9 mouse cellular contexts compared by ENCODE assay signal in genomic region chr13:26283397-26284072, GRCm38 (mm10).
A peak's percentile ranks its signal among the peaks of the same experiment; 100 is the strongest.
DNase-seq lines count a peak whose midpoint lies in the region; ATAC-seq and TF ChIP-seq lines count a peak whose summit lies in the region.
"Had no signal": no experiment of that assay in that cellular context is flagged by ENCODE, and none has a peak within 500 bp of the region (broad histone marks: within the 10 kb centered on the region; RNA-seq: fewer than 3 reads in every experiment).

No protein-coding gene starts in this region.

- 0 out of 2 replicates have a peak, but pooled peaks cover 4% of the 10 kb centered on the region for H3K4me1 ChIP-seq in hindbrain, embryonic 12.5 days
- H3K4me1 ChIP-seq in limb, embryonic 14.5 days (ENCODE audit: control insufficient read depth, insufficient read depth, low read length): peaks cover 12% of the 10 kb centered on the region; the same call in 1 of the 2 replicates

- WGBS in hindbrain, embryonic 12.5 days: 74% methylated on average over 6 of the region's 6 CpGs
- 34% methylated on average over 6 of the region's 6 CpGs for WGBS in limb, embryonic 14.5 days

- TF ChIP-seq POLR2A in limb, embryonic 14.5 days (IDR thresholded peaks at IDR 0.05; ENCODE audit: borderline replicate concordance, extremely low read depth, insufficient read depth, insufficient read length): no peak

- no peaks in the 10 kb centered on the region for H3K9me3 ChIP-seq in hindbrain, embryonic 12.5 days (replicated peaks)
- no peaks in the 10 kb centered on the region for H3K9me3 ChIP-seq in limb, embryonic 14.5 days (ENCODE audit: control insufficient read depth, low read length)

- H3K27ac ChIP-seq in hindbrain, embryonic 12.5 days: 0 out of 2 replicates have a peak overlapping the region, but pooled peaks have one; percentile 23
- peak overlapping the region; percentile 61 for H3K27ac ChIP-seq in limb, embryonic 14.5 days (replicated peaks; ENCODE audit: low read depth, low read length)
- H3K27ac ChIP-seq: stomach, postnatal 0 days had no signal

- intact Hi-C loops in left cerebral cortex, postnatal 4 days (cut with DNase I): no loop called here
- intact Hi-C loops in left cerebral cortex, postnatal 14 days (cut with DNase I): no loop called here

- no peak overlapping the region for H3K9ac ChIP-seq in hindbrain, embryonic 12.5 days
- H3K9ac ChIP-seq in limb, embryonic 14.5 days (ENCODE audit: low read depth, low read length, severe bottlenecking): no peak overlapping the region

- no peak overlapping the region for H3K4me2 ChIP-seq in hindbrain, embryonic 12.5 days (replicated peaks)
- H3K4me2 ChIP-seq in limb, embryonic 14.5 days (replicated peaks; ENCODE audit: low read depth, low read length, severe bottlenecking): peak overlapping the region; percentile 7; the same call in 1 of the 2 replicates

- peak; percentile 66 for DNase-seq in left cerebral cortex, postnatal 4 days
- DNase-seq in left cerebral cortex, postnatal 14 days (ENCODE audit: low spot score in 2 of 2): no peak
- DNase-seq in cerebellum, postnatal 10 days: peak; percentile 78 to 84
- DNase-seq in limb, embryonic 14.5 days (ENCODE audit: low spot score): peak; percentile 63
- DNase-seq in urinary bladder, postnatal 25 days (ENCODE audit: low spot score): no peak
- DNase-seq in testis, postnatal 10 days (ENCODE audit: low spot score): no peak
- DNase-seq: lung, postnatal 10 days had no signal

- no peaks in the 10 kb centered on the region for H3K36me3 ChIP-seq in hindbrain, embryonic 12.5 days
- no peaks in the 10 kb centered on the region for H3K36me3 ChIP-seq in limb, embryonic 14.5 days (ENCODE audit: control insufficient read depth, insufficient read depth, low read length)

- no peak for ATAC-seq in hindbrain, embryonic 12.5 days (ENCODE audit: low FRiP score)
- ATAC-seq in limb, embryonic 14.5 days (ENCODE audit: low FRiP score, low read depth): peak; percentile 83

- no peaks in the 10 kb centered on the region for H3K27me3 ChIP-seq in hindbrain, embryonic 12.5 days
- H3K27me3 ChIP-seq in limb, embryonic 14.5 days (ENCODE audit: control insufficient read depth, insufficient read depth, low read length): no peaks in the 10 kb centered on the region

- H3K4me3 ChIP-seq in hindbrain, embryonic 12.5 days: no peak overlapping the region
- H3K4me3 ChIP-seq in limb, embryonic 14.5 days (replicated peaks; ENCODE audit: low read length): no peak overlapping the region

Comparison
In these comparisons a context has a peak if more than half of its experiments do, and no peak if none do; other contexts are left out.
1. DNase-seq: peak in left cerebral cortex, postnatal 4 days (single experiment), cerebellum, postnatal 10 days (2 of 2) and limb, embryonic 14.5 days (single experiment); none in left cerebral cortex, postnatal 14 days (0 of 2), urinary bladder, postnatal 25 days (single experiment) and testis, postnatal 10 days (single experiment).